Mouse (Mus musculus): Measurements from ENCODE around the gene Hist2h3b. TPM values are rescaled to one million over a fixed set of nuclear protein-coding genes. Genes with fewer than 3 reads are reported as not detected.

Gene Hist2h3b
- polyA plus RNA-seq, 1 experiment from 2014 or later, result 17.2 TPM

- peak overlapping the region; percentile 54 for H3K9ac ChIP-seq (ENCODE audit: low read length)
Observed at GRCm38 (mm10) chr3:96300706-96301529, 32.5 kb downstream of the Hist2h3b start.

DNA sequence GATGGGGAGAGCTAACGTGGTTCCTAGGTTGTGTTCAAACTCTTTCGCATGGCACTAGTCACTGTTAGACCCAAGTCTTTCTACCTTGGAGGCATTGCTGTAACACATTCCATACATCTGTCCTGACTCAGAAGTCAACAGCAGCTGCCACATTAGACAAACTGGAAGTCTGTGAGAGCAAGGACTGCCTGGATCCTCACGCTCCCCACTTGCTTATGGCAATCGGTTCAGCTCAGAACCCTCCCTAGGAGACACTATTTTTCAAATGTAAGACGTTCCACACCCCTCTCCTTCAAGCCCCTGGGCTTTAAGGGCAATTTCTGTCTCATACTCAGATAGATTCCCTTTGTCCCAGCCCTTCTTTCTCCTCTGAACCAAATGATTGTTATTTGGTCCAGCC, 33.6 kb downstream of the Hist2h3b start:
- Histone ChIP-seq H3K9ac (ENCODE audit: low read length) (no peak overlapping the region), H3K4me2 (ENCODE audit: low read depth, low read length) (no peak overlapping the region), H3K27ac (ENCODE audit: low read length) (no peak overlapping the region), H3K9me3 (replicated peaks; ENCODE audit: control insufficient read depth, low read length) (no peaks in the 10 kb centered on the region), H3K4me3 (ENCODE audit: low read length) (no peak overlapping the region), H3K4me1 (ENCODE audit: control insufficient read depth, insufficient read depth, low read length) (0 out of 2 replicates have a peak, but pooled peaks cover 2% of the 10 kb centered on the region), H3K36me3 (ENCODE audit: control insufficient read depth, insufficient read depth) (no peaks in the 10 kb centered on the region), H3K27me3 (ENCODE audit: control insufficient read depth, insufficient read depth, low read length) (no peaks in the 10 kb centered on the region; the same call in 1 of the 2 replicates)
- WGBS, result 76% methylated on average over 5 of the region's 5 CpGs
- ATAC-seq (replicated peaks; ENCODE audit: extremely low read depth, insufficient read depth, low FRiP score), result no peak

More at GRCm38 (mm10) chr3:96300706-96301529, 32.5 kb downstream of the Hist2h3b start:
- H3K4me1 ChIP-seq (ENCODE audit: control insufficient read depth, insufficient read depth, low read length), result 0 out of 2 replicates have a peak, but pooled peaks cover 2% of the 10 kb centered on the region
- peak overlapping the region; percentile 50 for H3K4me3 ChIP-seq (ENCODE audit: low read length)
- no peak overlapping the region for H3K27ac ChIP-seq (ENCODE audit: low read length)
- WGBS, result 60% methylated on average over 26 of the region's 26 CpGs
- H3K4me2 ChIP-seq (ENCODE audit: low read depth, low read length), result peak overlapping the region; percentile 62
- no peaks in the 10 kb centered on the region for H3K36me3 ChIP-seq (ENCODE audit: control insufficient read depth, insufficient read depth)
- no peaks in the 10 kb centered on the region; the same call in 1 of the 2 replicates for H3K9me3 ChIP-seq (replicated peaks; ENCODE audit: control insufficient read depth, low read length)
- no peaks in the 10 kb centered on the region; the same call in 1 of the 2 replicates for H3K27me3 ChIP-seq (ENCODE audit: control insufficient read depth, insufficient read depth, low read length)
- no peak for ATAC-seq (replicated peaks; ENCODE audit: extremely low read depth, insufficient read depth, low FRiP score)

GRCm38 (mm10) chr3:96306506-96306905, 38.1 kb downstream of the Hist2h3b start:
- Histone ChIP-seq H3K9ac (ENCODE audit: low read length) (no peak overlapping the region), H3K9me3 (replicated peaks; ENCODE audit: control insufficient read depth, low read length) (no peaks in the 10 kb centered on the region), H3K4me2 (ENCODE audit: low read depth, low read length) (no peak overlapping the region), H3K27ac (ENCODE audit: low read length) (no peak overlapping the region), H3K27me3 (ENCODE audit: control insufficient read depth, insufficient read depth, low read length) (peaks cover 3% of the 10 kb centered on the region; the same call in 1 of the 2 replicates), H3K4me1 (ENCODE audit: control insufficient read depth, insufficient read depth, low read length) (no peaks in the 10 kb centered on the region), H3K4me3 (ENCODE audit: low read length) (no peak overlapping the region), H3K36me3 (ENCODE audit: control insufficient read depth, insufficient read depth) (no peaks in the 10 kb centered on the region)
- WGBS, result 71% methylated on average over 9 of the region's 9 CpGs
- ATAC-seq (replicated peaks; ENCODE audit: extremely low read depth, insufficient read depth, low FRiP score), result no peak

DNA sequence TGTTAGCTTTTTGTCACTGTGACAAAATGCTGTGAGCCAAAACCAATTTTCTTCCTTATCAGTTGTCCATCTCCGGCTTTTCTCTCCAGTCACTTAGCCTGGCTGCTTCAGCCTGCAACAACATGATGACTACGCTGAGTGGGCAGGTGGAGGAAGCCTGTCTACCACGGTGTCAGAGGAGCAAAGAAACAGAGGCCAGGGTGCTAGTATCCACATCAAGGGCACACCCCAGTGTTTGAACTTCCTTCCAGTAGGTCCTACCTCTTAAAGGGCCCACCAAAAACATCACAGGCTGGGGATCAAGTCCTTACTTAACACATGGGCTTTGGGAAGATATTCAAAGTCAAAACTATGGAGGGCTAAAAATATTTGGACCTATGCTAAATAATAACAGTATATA, 41.0 kb downstream of the Hist2h3b start:
- Histone ChIP-seq H3K9ac (ENCODE audit: low read length) (no peak overlapping the region), H3K4me2 (ENCODE audit: low read depth, low read length) (no peak overlapping the region), H3K36me3 (ENCODE audit: control insufficient read depth, insufficient read depth) (no peaks in the 10 kb centered on the region), H3K4me3 (ENCODE audit: low read length) (no peak overlapping the region), H3K27me3 (ENCODE audit: control insufficient read depth, insufficient read depth, low read length) (0 out of 2 replicates have a peak, but pooled peaks cover 3% of the 10 kb centered on the region), H3K9me3 (replicated peaks; ENCODE audit: control insufficient read depth, low read length) (no peaks in the 10 kb centered on the region), H3K27ac (ENCODE audit: low read length) (no peak overlapping the region), H3K4me1 (ENCODE audit: control insufficient read depth, insufficient read depth, low read length) (no peaks in the 10 kb centered on the region)
- WGBS, result 40% methylated on average over 3 of the region's 3 CpGs
- no peak for ATAC-seq (replicated peaks; ENCODE audit: extremely low read depth, insufficient read depth, low FRiP score)

- H3K27me3 ChIP-seq (ENCODE audit: control insufficient read depth, insufficient read depth, low read length), result 0 out of 2 replicates have a peak, but pooled peaks cover 1% of the 10 kb centered on the region
- H3K4me1 ChIP-seq (ENCODE audit: control insufficient read depth, insufficient read depth, low read length), result no peaks in the 10 kb centered on the region
- H3K9ac ChIP-seq (ENCODE audit: low read length), result no peak overlapping the region
- no peak for ATAC-seq (replicated peaks; ENCODE audit: extremely low read depth, insufficient read depth, low FRiP score)
- no peaks in the 10 kb centered on the region for H3K36me3 ChIP-seq (ENCODE audit: control insufficient read depth, insufficient read depth)
- H3K4me3 ChIP-seq (ENCODE audit: low read length), result no peak overlapping the region
- H3K27ac ChIP-seq (ENCODE audit: low read length), result no peak overlapping the region
- no peak overlapping the region for H3K4me2 ChIP-seq (ENCODE audit: low read depth, low read length)
- 53% methylated on average over 8 of the region's 8 CpGs for WGBS
- no peaks in the 10 kb centered on the region for H3K9me3 ChIP-seq (replicated peaks; ENCODE audit: control insufficient read depth, low read length)
Observed at GRCm38 (mm10) chr3:96312341-96313098, 44.1 kb downstream of the Hist2h3b start.

Small RNAs within 50 kb of the gene (microRNA-seq; reads per million reads assigned to microRNA genes)
- gene Gm44492, result not detected
- gene Gm47311, result not detected
- not detected for gene Gm47313

Other genes with a start within 250 kb of the Hist2h3b start
- 34.6 and 39.4 TPM in 2 replicates for gene Vps45, start 210.2 kb upstream of the Hist2h3b start, polyA plus RNA-seq (2015; fragmentation: Nextera tagmentation; extraction: Ambion mirVana)
- 18.6 and 21.4 TPM in 2 replicates for gene Otud7b, start 164.1 kb upstream of the Hist2h3b start, polyA plus RNA-seq (2015; fragmentation: Nextera tagmentation; extraction: Ambion mirVana)
- gene Mtmr11, start 106.7 kb upstream of the Hist2h3b start, polyA plus RNA-seq (2015; fragmentation: Nextera tagmentation; extraction: Ambion mirVana), result 8.7 and 9.4 TPM in 2 replicates
- 91.8 and 92.8 TPM in 2 replicates for gene Sf3b4, start 96.3 kb upstream of the Hist2h3b start, polyA plus RNA-seq (2015; fragmentation: Nextera tagmentation; extraction: Ambion mirVana)
- gene Sv2a, start 87.5 kb upstream of the Hist2h3b start, polyA plus RNA-seq (2015; fragmentation: Nextera tagmentation; extraction: Ambion mirVana), result 11.6 and 13.9 TPM in 2 replicates
- gene Bola1, start 48.9 kb upstream of the Hist2h3b start, polyA plus RNA-seq (2015; fragmentation: Nextera tagmentation; extraction: Ambion mirVana), result 40.0 and 43.5 TPM in 2 replicates
- gene Hist2h2ab, start 48.8 kb upstream of the Hist2h3b start, polyA plus RNA-seq (2015; fragmentation: Nextera tagmentation; extraction: Ambion mirVana), result not detected in 2 replicates
- 5.0 and 6.4 TPM in 2 replicates for gene Hist2h2ac, start 47.8 kb upstream of the Hist2h3b start, polyA plus RNA-seq (2015; fragmentation: Nextera tagmentation; extraction: Ambion mirVana)
- 7.8 and 9.4 TPM in 2 replicates for gene Hist2h2be, start 47.5 kb upstream of the Hist2h3b start, polyA plus RNA-seq (2015; fragmentation: Nextera tagmentation; extraction: Ambion mirVana)
- 2.7 and 3.8 TPM in 2 replicates for gene Hist2h3c2, start 29.5 kb upstream of the Hist2h3b start, polyA plus RNA-seq (2015; fragmentation: Nextera tagmentation; extraction: Ambion mirVana)
- 37.9 and 41.1 TPM in 2 replicates for gene Hist2h2aa2, start 28.4 kb upstream of the Hist2h3b start, polyA plus RNA-seq (2015; fragmentation: Nextera tagmentation; extraction: Ambion mirVana)
- 11.8 and 12.6 TPM in 2 replicates for gene Hist2h2aa1, start 23.2 kb upstream of the Hist2h3b start, polyA plus RNA-seq (2015; fragmentation: Nextera tagmentation; extraction: Ambion mirVana)
- 0.76 and 1.2 TPM in 2 replicates for gene Hist2h3c1, start 22.0 kb upstream of the Hist2h3b start, polyA plus RNA-seq (2015; fragmentation: Nextera tagmentation; extraction: Ambion mirVana)
- gene Hist2h4, start 5.3 kb upstream of the Hist2h3b start, polyA plus RNA-seq (2015; fragmentation: Nextera tagmentation; extraction: Ambion mirVana), result 2.4 and 5.8 TPM in 2 replicates
- 3.7 and 4.1 TPM in 2 replicates for gene Hist2h2bb, start 1.1 kb downstream of the Hist2h3b start, polyA plus RNA-seq (2015; fragmentation: Nextera tagmentation; extraction: Ambion mirVana)
- 1.6 and 2.5 TPM in 2 replicates for gene Fcgr1, start 25.3 kb downstream of the Hist2h3b start, polyA plus RNA-seq (2015; fragmentation: Nextera tagmentation; extraction: Ambion mirVana)
- 1.3 and 1.5 TPM in 2 replicates for gene BC107364, start 183.7 kb downstream of the Hist2h3b start, polyA plus RNA-seq (2015; fragmentation: Nextera tagmentation; extraction: Ambion mirVana)

Measured in heart, embryonic 16.5 days (tissue).